Mouse (Mus musculus): ENCODE measurements at regions not wholly inside any gene's neighbourhood (a gene's known extent, or its start where the extent isn't known, plus 50 kb on each side); places are given as distances from the start of the nearest gene placed in this dataset.

DNA sequence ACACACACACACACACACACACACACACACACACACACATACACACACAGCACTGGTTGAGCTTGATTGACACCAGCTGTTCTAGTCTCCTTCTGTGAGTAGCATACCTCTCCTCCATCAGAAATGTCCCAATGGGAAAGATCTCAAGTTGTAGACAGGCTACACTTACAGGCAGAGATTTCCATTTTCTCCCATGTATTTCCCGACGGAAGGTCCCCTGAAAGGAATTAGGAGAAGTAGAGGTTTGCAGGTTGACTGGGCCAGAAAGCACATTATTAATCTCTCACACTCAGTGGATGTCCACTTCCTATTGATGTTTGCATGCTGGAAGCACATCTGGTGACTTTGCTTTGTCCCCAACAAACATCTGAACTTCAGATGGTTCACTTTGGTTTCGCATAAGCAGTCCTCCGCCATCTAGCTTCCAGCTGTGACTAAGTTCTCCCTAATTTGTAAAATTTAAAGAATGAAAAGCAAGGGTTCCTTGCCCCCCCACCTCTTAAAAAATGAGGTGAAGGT lies 1323.8 kb upstream of the A1bg start:
- no peak for TF ChIP-seq GATA1 (IDR thresholded peaks at IDR 0.05; ENCODE audit: low read length)

DNA sequence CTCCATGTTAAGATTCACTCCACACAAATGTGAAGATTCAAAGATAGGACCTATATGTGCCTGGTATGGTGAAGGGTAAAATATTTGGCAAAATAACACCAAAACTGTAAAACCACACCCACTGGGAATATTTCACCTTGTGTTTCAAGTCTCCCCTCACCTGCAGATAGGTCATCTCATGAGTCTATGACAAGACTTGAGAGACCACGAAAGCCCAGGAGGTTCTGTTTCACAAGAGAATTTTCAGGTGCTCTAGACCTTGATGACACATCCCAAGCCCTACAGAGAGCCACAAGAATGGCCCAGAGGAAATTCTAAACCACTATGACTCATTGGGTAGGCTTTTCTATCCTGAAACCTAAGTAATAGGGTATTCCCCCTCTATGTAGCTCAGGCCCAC lies 1322.4 kb upstream of the A1bg start:
- TF ChIP-seq GATA1 (IDR thresholded peaks at IDR 0.05; ENCODE audit: low read length) = no peak

DNA sequence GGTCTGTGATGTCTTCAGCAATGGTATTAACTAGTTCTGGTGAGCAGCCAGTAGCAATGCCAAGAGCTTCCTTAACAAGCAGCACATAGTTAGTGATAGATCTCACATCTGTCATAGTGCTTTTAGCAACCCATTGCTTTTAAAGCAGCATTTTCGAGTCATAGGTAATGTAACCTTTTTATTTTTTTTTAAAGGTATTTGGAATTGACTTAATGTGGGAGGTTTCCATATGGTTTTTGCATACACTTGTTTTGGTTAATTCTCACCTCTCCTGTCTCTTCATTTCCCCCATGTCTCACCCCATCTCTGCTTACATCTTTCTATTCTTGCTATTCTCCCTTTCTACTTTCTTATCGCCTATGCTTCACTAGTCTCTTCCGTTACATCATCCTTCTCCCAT lies 1322.0 kb upstream of the A1bg start:
- no peak for TF ChIP-seq GATA1 (IDR thresholded peaks at IDR 0.05; ENCODE audit: low read length)

DNA sequence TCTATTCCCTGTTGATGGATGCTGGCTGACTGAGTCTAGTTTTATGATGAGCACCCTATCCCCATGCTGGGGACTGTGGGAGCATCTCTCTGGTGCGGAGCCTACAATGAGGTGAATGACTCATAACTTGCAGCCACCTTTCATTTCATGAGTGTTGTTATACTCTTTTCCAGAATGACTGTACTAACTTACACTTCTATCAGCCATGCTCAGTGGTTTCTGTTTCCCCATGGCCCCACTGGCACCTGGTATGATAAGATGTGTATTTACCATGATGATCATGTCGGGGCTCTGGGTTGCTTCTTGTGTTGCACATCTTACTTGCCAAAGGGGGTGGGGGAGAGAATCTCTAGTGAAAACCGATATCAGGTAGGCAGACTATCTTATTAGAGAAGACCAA lies 1317.2 kb upstream of the A1bg start:
- no peak for TF ChIP-seq GATA1 (IDR thresholded peaks at IDR 0.05; ENCODE audit: low read length)

DNA sequence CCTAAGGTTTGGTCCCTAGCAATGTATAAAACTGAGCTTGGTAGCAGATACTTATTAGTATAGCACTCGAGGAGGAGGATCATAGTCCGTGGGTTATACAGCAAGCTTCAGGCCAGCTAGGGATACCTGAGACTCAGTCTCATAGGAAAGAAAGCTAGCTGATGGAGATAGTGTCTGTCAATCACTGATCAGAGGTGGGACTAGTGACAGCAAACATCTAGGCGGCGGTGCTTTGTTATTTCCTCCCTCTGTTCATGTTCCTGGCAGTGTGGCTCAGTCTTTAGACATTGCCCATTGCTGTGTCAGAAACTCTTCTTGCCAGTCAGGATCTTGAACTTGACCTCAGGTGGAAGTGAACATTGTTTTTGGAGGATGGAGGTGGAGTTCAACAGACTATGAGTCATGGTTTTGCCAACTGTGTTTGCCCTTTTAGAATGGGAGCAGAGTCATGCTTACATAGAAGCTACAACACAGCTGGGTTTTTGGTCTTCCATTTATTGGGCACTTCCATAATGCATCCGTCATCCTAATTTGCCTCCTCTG lies 1315.8 kb upstream of the A1bg start:
- no peak for TF ChIP-seq GATA1 (IDR thresholded peaks at IDR 0.05; ENCODE audit: low read length)

DNA sequence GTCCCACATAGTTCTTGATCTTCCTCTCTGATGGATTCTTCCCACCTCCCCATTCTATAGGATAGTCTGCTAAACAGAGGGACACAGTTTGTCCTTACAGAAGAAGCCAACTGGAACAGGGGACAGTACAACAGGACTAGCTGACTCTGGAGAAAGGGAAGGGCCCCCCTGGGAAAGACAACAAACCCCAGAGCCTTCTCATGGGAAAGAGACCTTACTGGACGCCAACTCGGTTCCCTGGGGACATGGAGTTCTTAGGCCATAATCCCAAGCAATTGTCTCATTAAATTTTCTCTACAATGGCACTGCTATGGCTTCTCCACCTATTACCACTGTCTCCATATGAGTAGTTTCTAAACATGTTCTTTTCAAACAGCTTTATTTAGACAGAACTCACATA lies 1313.2 kb upstream of the A1bg start:
- TF ChIP-seq GATA1 (IDR thresholded peaks at IDR 0.05; ENCODE audit: low read length) = no peak

DNA sequence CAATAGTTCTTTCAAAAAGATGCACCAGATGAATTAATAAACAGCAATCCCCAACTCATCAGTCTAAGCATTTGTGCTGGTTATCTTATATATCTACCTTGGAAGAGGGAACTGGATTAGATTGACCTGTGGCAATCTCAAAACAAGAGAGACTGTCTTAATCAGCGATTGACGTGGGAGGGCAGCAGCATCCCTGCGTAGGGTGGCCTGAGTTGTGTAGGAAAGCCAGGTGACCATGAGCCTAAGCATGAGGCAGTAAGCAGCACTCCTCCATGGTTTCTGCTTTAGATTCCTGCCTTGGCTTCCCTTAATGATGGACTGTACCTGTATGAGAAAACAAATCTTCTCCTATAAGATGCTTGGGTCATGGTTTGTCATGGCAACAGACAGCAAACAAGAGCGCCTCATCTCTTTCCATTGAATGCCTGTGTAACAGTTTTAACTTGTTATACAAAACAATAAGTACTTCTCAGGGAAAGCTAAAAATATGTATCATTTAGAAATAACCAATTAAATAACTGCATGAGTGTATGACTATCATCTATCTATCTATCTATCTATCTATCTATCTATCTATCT lies 1311.5 kb upstream of the A1bg start:
- TF ChIP-seq GATA1 (IDR thresholded peaks at IDR 0.05; ENCODE audit: low read length) = no peak

DNA sequence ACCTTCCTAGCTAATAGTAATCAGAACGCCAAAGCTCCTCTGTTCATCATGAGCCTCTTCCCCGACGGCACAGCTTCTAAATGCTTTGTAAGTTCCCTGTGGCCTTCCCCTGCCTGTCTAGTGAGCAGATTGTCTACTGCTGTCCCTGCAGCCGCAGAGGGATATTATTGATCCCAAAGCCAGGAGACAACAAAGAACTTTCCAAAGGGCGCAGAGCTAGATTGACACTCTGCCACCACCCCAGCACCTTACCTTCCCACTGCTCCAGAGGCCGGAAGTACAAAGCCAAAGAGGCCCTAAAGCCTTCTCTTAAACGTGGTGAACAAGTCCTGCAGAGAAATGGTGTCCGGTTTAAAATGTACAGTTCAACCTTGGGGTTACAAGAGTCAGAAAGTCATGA lies 1310.3 kb upstream of the A1bg start:
- no peak for TF ChIP-seq GATA1 (IDR thresholded peaks at IDR 0.05; ENCODE audit: low read length)

DNA sequence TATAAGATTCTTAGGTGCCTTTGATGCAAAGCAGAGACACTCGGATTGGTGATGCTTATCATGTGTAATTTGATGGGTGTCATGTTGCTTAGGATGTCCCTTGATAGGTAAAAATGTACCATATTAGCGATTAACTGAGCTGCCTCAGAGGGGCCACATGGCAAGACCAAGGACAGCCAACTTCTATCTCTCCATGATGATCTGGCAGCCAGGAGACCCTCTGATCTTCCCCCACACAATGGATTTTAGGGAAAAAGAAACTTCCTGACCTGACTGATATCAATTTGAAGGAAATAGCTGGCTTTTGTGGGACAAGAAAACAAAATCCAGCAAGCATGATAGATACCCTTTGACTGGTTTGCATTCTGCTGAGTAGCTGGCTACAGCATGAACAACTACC lies 1308.9 kb upstream of the A1bg start:
- TF ChIP-seq GATA1 (IDR thresholded peaks at IDR 0.05; ENCODE audit: low read length) = no peak

DNA sequence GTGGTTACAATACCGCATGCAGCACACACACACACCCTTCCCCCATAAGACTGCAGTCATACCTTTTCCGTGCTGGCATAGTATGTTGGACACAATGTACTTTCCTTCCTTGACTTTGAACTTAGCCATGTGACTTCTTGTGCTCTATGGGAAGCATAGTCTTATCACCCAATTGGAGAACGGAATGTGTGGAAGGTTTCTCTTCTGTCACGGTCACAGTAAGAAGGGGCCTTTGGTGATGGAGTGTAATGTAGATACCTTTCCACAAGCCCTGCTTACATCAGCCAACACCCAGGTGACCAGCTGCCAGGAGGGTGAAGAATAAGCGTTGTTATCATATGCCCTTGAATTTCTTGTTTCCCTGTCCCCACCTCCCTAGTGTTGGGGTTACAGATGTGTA lies 1308.0 kb upstream of the A1bg start:
- no peak for TF ChIP-seq GATA1 (IDR thresholded peaks at IDR 0.05; ENCODE audit: low read length)

DNA sequence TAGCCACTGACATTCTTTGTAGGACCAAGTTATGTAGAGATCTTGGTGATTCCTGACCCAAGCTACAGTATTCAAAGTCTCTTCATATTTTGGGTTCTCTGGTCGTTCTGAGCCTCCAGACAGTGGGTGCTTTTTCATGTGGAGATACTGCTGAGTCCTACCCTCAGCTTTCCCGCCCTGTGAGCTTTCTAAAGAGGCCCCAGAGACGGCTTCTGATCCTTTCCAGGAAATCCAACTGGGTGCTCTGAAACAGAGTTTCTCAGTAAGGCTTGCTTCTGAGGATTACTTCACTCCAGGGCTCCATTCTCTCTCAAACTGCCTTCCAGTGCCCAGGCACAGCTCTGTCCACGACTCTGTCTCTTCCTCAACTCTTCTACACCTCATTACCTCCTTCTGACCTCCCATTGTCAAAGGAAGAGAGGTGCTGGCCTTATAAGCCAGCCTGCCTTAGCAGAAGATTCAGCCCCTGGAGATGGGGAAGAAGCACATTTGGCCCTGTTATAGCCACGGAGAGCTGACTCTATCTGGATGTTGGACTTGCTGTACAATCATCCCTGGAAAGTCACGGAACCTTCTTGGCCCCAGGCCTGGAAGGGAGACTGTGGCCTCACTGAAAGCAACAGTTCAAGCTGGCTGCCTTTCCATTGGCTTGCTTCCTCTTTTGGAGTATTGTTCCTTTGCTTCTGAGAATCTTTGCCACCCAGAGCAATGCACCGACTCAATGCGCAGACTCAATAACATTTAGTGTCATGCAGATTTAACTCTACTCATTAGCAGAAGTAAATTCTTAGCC lies 1306.9 kb upstream of the A1bg start:
- TF ChIP-seq GATA1 (IDR thresholded peaks at IDR 0.05; ENCODE audit: low read length) = no peak

DNA sequence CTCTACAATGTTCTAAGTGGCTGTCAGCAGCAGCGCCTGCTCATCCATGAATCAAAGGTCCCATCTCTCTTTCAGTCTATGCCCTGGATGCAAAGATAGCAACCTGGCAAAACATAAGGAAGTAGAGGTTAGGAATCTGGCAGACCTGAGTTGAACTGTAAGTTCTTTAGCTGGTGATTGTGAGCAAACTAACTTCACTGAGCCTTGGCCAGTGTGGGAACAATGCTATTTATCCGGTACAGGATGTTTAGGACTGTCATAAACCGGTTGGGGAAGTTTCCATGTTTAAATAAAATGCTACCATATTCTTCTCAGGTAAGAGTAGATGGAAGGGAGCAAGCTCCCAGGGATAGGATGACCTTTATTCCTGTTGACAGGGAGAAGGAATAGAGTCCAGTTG lies 1306.2 kb upstream of the A1bg start:
- no peak for TF ChIP-seq GATA1 (IDR thresholded peaks at IDR 0.05; ENCODE audit: low read length)

DNA sequence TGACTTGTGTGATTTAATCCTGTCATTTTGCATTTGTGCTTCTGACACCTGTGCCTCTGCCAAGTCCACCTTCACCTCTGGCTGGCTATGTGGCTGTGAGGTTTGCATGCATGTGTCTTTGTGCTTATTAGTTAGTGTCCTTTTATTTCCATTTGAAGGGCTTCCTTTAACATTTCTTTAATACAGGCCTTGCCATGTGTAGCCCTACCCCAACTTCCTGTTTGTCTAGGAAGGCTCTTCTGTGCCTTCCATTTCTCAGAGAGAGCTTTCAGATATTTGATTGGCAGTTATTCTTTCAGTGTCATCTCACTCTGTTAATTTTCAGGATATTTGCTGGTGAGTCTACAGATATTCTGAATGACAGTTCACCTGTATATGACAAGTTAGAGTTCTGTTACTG lies 1302.0 kb upstream of the A1bg start:
- TF ChIP-seq GATA1 (IDR thresholded peaks at IDR 0.05; ENCODE audit: low read length) = no peak

DNA sequence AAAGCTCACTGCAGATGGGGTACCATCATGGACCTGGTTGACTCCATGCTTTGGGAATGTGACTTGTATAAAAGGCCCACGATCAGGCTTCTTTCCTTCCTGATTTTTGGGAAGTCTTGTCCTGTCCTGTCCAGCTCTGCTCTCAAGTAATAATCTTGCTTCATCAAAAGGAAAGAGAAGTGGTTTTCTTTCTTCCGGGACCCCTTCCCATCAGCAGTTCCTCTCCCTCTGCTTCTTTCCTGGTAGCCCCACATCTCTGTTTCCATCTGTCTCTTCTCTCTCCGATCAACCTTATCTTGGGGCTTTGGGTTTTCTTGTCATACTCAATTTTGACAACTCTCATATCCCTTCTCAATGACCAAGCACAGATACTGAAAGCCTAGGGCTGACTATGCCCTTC lies 1301.4 kb upstream of the A1bg start:
- TF ChIP-seq GATA1 (IDR thresholded peaks at IDR 0.05; ENCODE audit: low read length) = no peak

DNA sequence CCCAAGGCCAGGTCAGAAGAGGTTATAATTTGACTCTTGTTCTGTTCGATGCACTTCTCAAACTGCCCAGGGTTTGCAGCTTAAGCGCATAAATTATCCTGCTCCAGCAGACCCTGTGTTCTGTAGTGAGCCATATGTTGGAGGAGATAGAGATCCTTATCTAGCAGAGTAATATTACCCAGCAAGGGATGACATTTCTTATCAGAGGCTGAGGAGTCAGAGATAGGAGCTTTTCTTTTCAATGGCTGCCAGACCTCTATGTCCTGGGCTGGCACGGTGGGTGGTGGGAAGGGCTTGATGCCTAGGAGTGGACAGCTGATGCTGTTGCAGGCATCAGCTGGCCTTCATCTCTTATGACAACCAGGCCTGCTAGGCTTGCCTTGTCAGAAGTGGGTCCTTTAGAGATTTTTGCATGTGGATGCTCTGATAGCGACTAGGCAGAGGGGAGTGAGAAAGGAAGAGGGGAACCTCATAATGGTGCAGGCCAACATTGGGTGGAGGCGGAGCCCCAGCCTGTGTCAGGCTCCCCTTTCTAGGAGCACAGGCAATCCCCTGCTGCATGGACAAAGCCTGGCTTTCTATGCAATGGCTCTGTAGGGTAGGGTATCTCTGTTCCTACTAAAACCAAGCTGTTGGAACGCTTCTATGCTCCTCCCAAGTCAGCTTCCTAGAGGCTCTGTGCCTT lies 1300.5 kb upstream of the A1bg start:
- TF ChIP-seq GATA1 (IDR thresholded peaks at IDR 0.05; ENCODE audit: low read length) = peak; percentile 78

DNA sequence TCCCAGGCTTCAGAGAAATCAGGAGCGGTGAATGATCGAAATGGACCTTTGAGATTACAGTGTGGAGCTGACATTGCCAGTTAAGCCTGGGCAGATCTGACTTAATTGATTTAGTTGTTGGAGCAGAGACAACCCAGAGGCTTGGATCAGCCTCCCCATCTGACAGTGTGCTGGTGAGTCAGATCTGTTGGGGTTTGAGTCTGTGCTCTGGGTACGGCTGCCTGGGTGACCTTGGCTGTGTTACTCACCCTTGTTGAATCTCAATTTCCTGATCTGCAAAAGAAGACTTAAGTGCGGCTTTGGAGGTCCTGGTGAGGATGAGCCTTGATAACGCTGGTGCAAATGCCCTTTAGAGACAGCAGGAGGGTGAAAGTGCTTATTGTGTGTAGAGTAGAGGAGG lies 1299.9 kb upstream of the A1bg start:
- TF ChIP-seq GATA1 (IDR thresholded peaks at IDR 0.05; ENCODE audit: low read length) = no peak
